Mouse (Mus musculus): ENCODE data around the gene Smyd3. TPM values are rescaled to one million over a fixed set of nuclear protein-coding genes. Genes with fewer than 3 reads are reported as not detected.
A peak's percentile ranks its signal among the peaks of the same experiment; 100 is the strongest.

Smyd3 gene
- polyA plus RNA-seq, 1 experiment from 2014 or later: 12.1 TPM

GRCm38 (mm10) chr1:179083098-179083497, 434.7 kb downstream of the Smyd3 start:
- Histone ChIP-seq H3K27ac (replicated peaks) (no peak overlapping the region), H3K4me2 (replicated peaks; ENCODE audit: low read depth) (no peak overlapping the region), H3K4me3 (ENCODE audit: low read depth, low read length) (no peak overlapping the region), H3K36me3 (ENCODE audit: control insufficient read depth, insufficient read depth, low read length) (no peaks in the 10 kb centered on the region), H3K9ac (ENCODE audit: low read length) (no peak overlapping the region), H3K9me3 (ENCODE audit: control insufficient read depth, low read length) (no peaks in the 10 kb centered on the region), H3K27me3 (ENCODE audit: control insufficient read depth, insufficient read depth, low read length) (no peaks in the 10 kb centered on the region), H3K4me1 (replicated peaks; ENCODE audit: control insufficient read depth, insufficient read depth) (no peaks in the 10 kb centered on the region)
- TF ChIP-seq EP300 (optimal IDR thresholded peaks at IDR 0.05) (no peak), CTCF (IDR thresholded peaks at IDR 0.05; ENCODE audit: low read depth) (no peak)
- ATAC-seq (ENCODE audit: low FRiP score, low TSS enrichment) (no peak), DNase-seq (ENCODE audit: low spot score) (no peak)
- 56% methylated on average over 5 of the region's 5 CpGs for WGBS

- WGBS: 81% methylated on average over 7 of the region's 7 CpGs
Measured at GRCm38 (mm10) chr1:179073846-179074245, 444.0 kb downstream of the Smyd3 start.

GRCm38 (mm10) chr1:179072935-179073654, 444.7 kb downstream of the Smyd3 start:
- Histone ChIP-seq H3K36me3 (ENCODE audit: control insufficient read depth, insufficient read depth, low read length) (no peaks in the 10 kb centered on the region), H3K4me1 (replicated peaks; ENCODE audit: control insufficient read depth, insufficient read depth) (no peaks in the 10 kb centered on the region), H3K4me3 (ENCODE audit: low read depth, low read length) (no peak overlapping the region), H3K9ac (ENCODE audit: low read length) (no peak overlapping the region), H3K27ac (replicated peaks) (no peak overlapping the region), H3K4me2 (replicated peaks; ENCODE audit: low read depth) (no peak overlapping the region), H3K9me3 (ENCODE audit: control insufficient read depth, low read length) (no peaks in the 10 kb centered on the region), H3K27me3 (ENCODE audit: control insufficient read depth, insufficient read depth, low read length) (no peaks in the 10 kb centered on the region)
- WGBS: 79% methylated on average over 11 of the region's 11 CpGs
- TF ChIP-seq EP300 (optimal IDR thresholded peaks at IDR 0.05) (no peak), CTCF (IDR thresholded peaks at IDR 0.05; ENCODE audit: low read depth) (no peak)
- DNase-seq (ENCODE audit: low spot score) (no peak), ATAC-seq (ENCODE audit: low FRiP score, low TSS enrichment) (no peak)

More at GRCm38 (mm10) chr1:179073846-179074245, 444.0 kb downstream of the Smyd3 start:
- no peak overlapping the region for H3K4me2 ChIP-seq (replicated peaks; ENCODE audit: low read depth)
- no peaks in the 10 kb centered on the region for H3K9me3 ChIP-seq (ENCODE audit: control insufficient read depth, low read length)
- H3K27me3 ChIP-seq (ENCODE audit: control insufficient read depth, insufficient read depth, low read length): no peaks in the 10 kb centered on the region
- ATAC-seq (ENCODE audit: low FRiP score, low TSS enrichment) (no peak), DNase-seq (ENCODE audit: low spot score) (no peak)
- H3K36me3 ChIP-seq (ENCODE audit: control insufficient read depth, insufficient read depth, low read length): no peaks in the 10 kb centered on the region
- no peak overlapping the region for H3K4me3 ChIP-seq (ENCODE audit: low read depth, low read length)
- no peak overlapping the region for H3K9ac ChIP-seq (ENCODE audit: low read length)
- no peak overlapping the region for H3K27ac ChIP-seq (replicated peaks)
- H3K4me1 ChIP-seq (replicated peaks; ENCODE audit: control insufficient read depth, insufficient read depth): no peaks in the 10 kb centered on the region
- TF ChIP-seq CTCF (IDR thresholded peaks at IDR 0.05; ENCODE audit: low read depth): no peak
- TF ChIP-seq EP300 (optimal IDR thresholded peaks at IDR 0.05): no peak

GRCm38 (mm10) chr1:179072406-179072805, 445.4 kb downstream of the Smyd3 start:
- Histone ChIP-seq H3K27ac (replicated peaks) (no peak overlapping the region), H3K9me3 (ENCODE audit: control insufficient read depth, low read length) (no peaks in the 10 kb centered on the region), H3K27me3 (ENCODE audit: control insufficient read depth, insufficient read depth, low read length) (no peaks in the 10 kb centered on the region), H3K4me2 (replicated peaks; ENCODE audit: low read depth) (no peak overlapping the region), H3K9ac (ENCODE audit: low read length) (no peak overlapping the region), H3K36me3 (ENCODE audit: control insufficient read depth, insufficient read depth, low read length) (no peaks in the 10 kb centered on the region), H3K4me1 (replicated peaks; ENCODE audit: control insufficient read depth, insufficient read depth) (no peaks in the 10 kb centered on the region), H3K4me3 (ENCODE audit: low read depth, low read length) (no peak overlapping the region)
- TF ChIP-seq EP300 (optimal IDR thresholded peaks at IDR 0.05): no peak
- TF ChIP-seq CTCF (IDR thresholded peaks at IDR 0.05; ENCODE audit: low read depth): no peak
- no peak for DNase-seq (ENCODE audit: low spot score)
- no peak for ATAC-seq (ENCODE audit: low FRiP score, low TSS enrichment)
- WGBS: 44% methylated on average over 1 of the region's 1 CpGs

GRCm38 (mm10) chr1:179068990-179069389, 448.9 kb downstream of the Smyd3 start:
- no peak for DNase-seq (ENCODE audit: low spot score)
- WGBS: 91% methylated on average over 1 of the region's 1 CpGs
- no peak overlapping the region for H3K4me2 ChIP-seq (replicated peaks; ENCODE audit: low read depth)
- H3K4me3 ChIP-seq (ENCODE audit: low read depth, low read length): no peak overlapping the region
- no peaks in the 10 kb centered on the region; the same call in 1 of the 2 replicates for H3K4me1 ChIP-seq (replicated peaks; ENCODE audit: control insufficient read depth, insufficient read depth)
- no peak for ATAC-seq (ENCODE audit: low FRiP score, low TSS enrichment)
- no peaks in the 10 kb centered on the region for H3K9me3 ChIP-seq (ENCODE audit: control insufficient read depth, low read length)
- TF ChIP-seq EP300 (optimal IDR thresholded peaks at IDR 0.05) (no peak), CTCF (IDR thresholded peaks at IDR 0.05; ENCODE audit: low read depth) (no peak)
- H3K27me3 ChIP-seq (ENCODE audit: control insufficient read depth, insufficient read depth, low read length): no peaks in the 10 kb centered on the region
- no peak overlapping the region for H3K27ac ChIP-seq (replicated peaks)
- H3K36me3 ChIP-seq (ENCODE audit: control insufficient read depth, insufficient read depth, low read length): no peaks in the 10 kb centered on the region
- H3K9ac ChIP-seq (ENCODE audit: low read length): no peak overlapping the region

- H3K27me3 ChIP-seq (ENCODE audit: control insufficient read depth, insufficient read depth, low read length): no peaks in the 10 kb centered on the region
- H3K4me1 ChIP-seq (replicated peaks; ENCODE audit: control insufficient read depth, insufficient read depth): peaks cover 9% of the 10 kb centered on the region; the same call in 1 of the 2 replicates
- WGBS: 76% methylated on average over 2 of the region's 2 CpGs
- no peak overlapping the region for H3K4me2 ChIP-seq (replicated peaks; ENCODE audit: low read depth)
- H3K27ac ChIP-seq (replicated peaks): 0 out of 2 replicates have a peak overlapping the region, but pooled peaks have one; percentile 13
- H3K9ac ChIP-seq (ENCODE audit: low read length): no peak overlapping the region
- no peaks in the 10 kb centered on the region for H3K36me3 ChIP-seq (ENCODE audit: control insufficient read depth, insufficient read depth, low read length)
- no peak for DNase-seq (ENCODE audit: low spot score)
- TF ChIP-seq CTCF (IDR thresholded peaks at IDR 0.05; ENCODE audit: low read depth): no peak
- no peak for TF ChIP-seq EP300 (optimal IDR thresholded peaks at IDR 0.05)
- ATAC-seq (ENCODE audit: low FRiP score, low TSS enrichment): no peak
- no peaks in the 10 kb centered on the region for H3K9me3 ChIP-seq (ENCODE audit: control insufficient read depth, low read length)
- no peak overlapping the region for H3K4me3 ChIP-seq (ENCODE audit: low read depth, low read length)
Measured at GRCm38 (mm10) chr1:179065294-179065601, 452.6 kb downstream of the Smyd3 start.

All from stomach, postnatal 0 days (tissue).